Mouse (Mus musculus): ENCODE data around the gene Otub1. TPM values are rescaled to one million over a fixed set of nuclear protein-coding genes. Genes with fewer than 3 reads are reported as not detected.

Otub1 gene
- polyA plus RNA-seq, 1 experiment from 2014 or later: 205 TPM

- Histone ChIP-seq H3K27ac (ENCODE audit: low read depth) (no peak overlapping the region), H3K9me3 (ENCODE audit: control insufficient read depth, low read length) (no peaks in the 10 kb centered on the region), H3K4me1 (replicated peaks; ENCODE audit: control insufficient read depth, insufficient read depth, low read length) (peaks cover 20% of the 10 kb centered on the region), H3K9ac (ENCODE audit: low read length) (no peak overlapping the region), H3K27me3 (replicated peaks; ENCODE audit: control insufficient read depth, insufficient read depth, low read length) (no peaks in the 10 kb centered on the region), H3K36me3 (ENCODE audit: control insufficient read depth, insufficient read depth, low read length) (no peaks in the 10 kb centered on the region), H3K4me2 (ENCODE audit: low read length) (no peak overlapping the region), H3K4me3 (ENCODE audit: low read depth, low read length) (no peak overlapping the region)
- no peak for DNase-seq (ENCODE audit: low spot score)
- 16% methylated on average over 11 of the region's 11 CpGs for WGBS
- ATAC-seq (replicated peaks; ENCODE audit: low FRiP score, low TSS enrichment, low read depth): no peak
These were observed 29.9 kb downstream of the Otub1 start for GRCm38 (mm10) chr19:7176041-7176696.

DNA sequence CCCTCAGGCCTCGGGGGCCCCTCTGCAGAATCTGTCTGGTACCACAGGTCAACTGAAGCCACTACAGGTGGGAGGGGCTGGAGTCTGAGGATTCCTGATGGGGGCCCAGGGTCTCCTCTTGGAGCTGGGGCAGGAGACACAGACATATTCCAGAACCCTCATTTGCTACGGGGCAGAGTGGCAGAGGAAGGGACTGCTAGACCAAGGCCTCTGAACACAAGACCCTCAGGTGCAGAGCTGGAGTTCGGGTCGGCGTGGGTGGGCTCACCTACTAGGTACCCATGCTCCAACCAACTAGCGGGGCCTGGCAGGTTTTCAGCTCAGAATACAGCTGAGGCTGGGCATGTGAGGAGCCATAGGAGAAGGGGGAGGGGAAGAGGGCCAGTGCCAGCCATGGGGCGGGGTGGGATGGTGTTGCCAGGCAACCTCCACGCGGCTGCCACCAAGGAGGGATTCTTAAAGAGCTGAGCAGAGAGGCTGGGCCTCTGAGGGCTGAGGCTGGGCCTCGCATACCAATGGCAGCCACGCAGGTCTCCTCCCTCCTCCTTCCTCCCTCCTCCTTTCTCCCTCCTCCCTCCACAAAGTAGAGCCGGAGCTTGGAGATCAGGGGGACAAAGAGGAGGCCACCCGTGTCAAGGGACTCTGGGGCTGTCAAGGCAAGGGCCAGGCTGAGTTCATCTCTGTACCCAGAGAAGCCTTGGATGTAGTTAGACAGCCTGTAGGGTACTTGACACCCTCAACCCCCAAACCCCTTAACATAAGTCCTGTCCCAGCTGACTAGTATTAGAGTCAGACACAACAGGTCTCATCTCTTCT lies 33.9 kb downstream of the Otub1 start:
- WGBS: 15% methylated on average over 13 of the region's 13 CpGs
- H3K4me3 ChIP-seq (ENCODE audit: low read depth, low read length): no peak overlapping the region
- H3K27me3 ChIP-seq (replicated peaks; ENCODE audit: control insufficient read depth, insufficient read depth, low read length): peaks cover 14% of the 10 kb centered on the region; the same call in 1 of the 2 replicates
- no peak overlapping the region for H3K27ac ChIP-seq (ENCODE audit: low read depth)
- H3K36me3 ChIP-seq (ENCODE audit: control insufficient read depth, insufficient read depth, low read length): no peaks in the 10 kb centered on the region
- H3K9ac ChIP-seq (ENCODE audit: low read length): no peak overlapping the region
- ATAC-seq (replicated peaks; ENCODE audit: low FRiP score, low TSS enrichment, low read depth) (peak; percentile 78), DNase-seq (ENCODE audit: low spot score) (no peak)
- H3K9me3 ChIP-seq (ENCODE audit: control insufficient read depth, low read length): no peaks in the 10 kb centered on the region
- peaks cover 23% of the 10 kb centered on the region for H3K4me1 ChIP-seq (replicated peaks; ENCODE audit: control insufficient read depth, insufficient read depth, low read length)
- H3K4me2 ChIP-seq (ENCODE audit: low read length): no peak overlapping the region

GRCm38 (mm10) chr19:7171447-7171846 lies 34.7 kb downstream of the Otub1 start:
- Histone ChIP-seq H3K4me2 (ENCODE audit: low read length) (no peak overlapping the region), H3K9ac (ENCODE audit: low read length) (no peak overlapping the region), H3K27me3 (replicated peaks; ENCODE audit: control insufficient read depth, insufficient read depth, low read length) (peaks cover 22% of the 10 kb centered on the region), H3K27ac (ENCODE audit: low read depth) (no peak overlapping the region), H3K36me3 (ENCODE audit: control insufficient read depth, insufficient read depth, low read length) (no peaks in the 10 kb centered on the region), H3K4me1 (replicated peaks; ENCODE audit: control insufficient read depth, insufficient read depth, low read length) (peaks cover 23% of the 10 kb centered on the region), H3K9me3 (ENCODE audit: control insufficient read depth, low read length) (no peaks in the 10 kb centered on the region), H3K4me3 (ENCODE audit: low read depth, low read length) (no peak overlapping the region)
- ATAC-seq (replicated peaks; ENCODE audit: low FRiP score, low TSS enrichment, low read depth): no peak
- no peak for DNase-seq (ENCODE audit: low spot score)
- 12% methylated on average over 8 of the region's 8 CpGs for whole genome bisulfite sequencing

GRCm38 (mm10) chr19:7170916-7171315 lies 35.2 kb downstream of the Otub1 start:
- Histone ChIP-seq H3K9me3 (ENCODE audit: control insufficient read depth, low read length) (no peaks in the 10 kb centered on the region), H3K27me3 (replicated peaks; ENCODE audit: control insufficient read depth, insufficient read depth, low read length) (peaks cover 27% of the 10 kb centered on the region), H3K27ac (ENCODE audit: low read depth) (no peak overlapping the region), H3K36me3 (ENCODE audit: control insufficient read depth, insufficient read depth, low read length) (no peaks in the 10 kb centered on the region), H3K4me2 (ENCODE audit: low read length) (no peak overlapping the region), H3K4me3 (ENCODE audit: low read depth, low read length) (no peak overlapping the region), H3K9ac (ENCODE audit: low read length) (no peak overlapping the region), H3K4me1 (replicated peaks; ENCODE audit: control insufficient read depth, insufficient read depth, low read length) (peaks cover 19% of the 10 kb centered on the region)
- DNase-seq (ENCODE audit: low spot score): no peak
- WGBS: 66% methylated on average over 6 of the region's 6 CpGs
- no peak for ATAC-seq (replicated peaks; ENCODE audit: low FRiP score, low TSS enrichment, low read depth)

- Histone ChIP-seq H3K9ac (ENCODE audit: low read length) (no peak overlapping the region), H3K4me3 (ENCODE audit: low read depth, low read length) (no peak overlapping the region), H3K27me3 (replicated peaks; ENCODE audit: control insufficient read depth, insufficient read depth, low read length) (peaks cover 52% of the 10 kb centered on the region), H3K4me1 (replicated peaks; ENCODE audit: control insufficient read depth, insufficient read depth, low read length) (peaks cover 23% of the 10 kb centered on the region), H3K4me2 (ENCODE audit: low read length) (no peak overlapping the region), H3K27ac (ENCODE audit: low read depth) (no peak overlapping the region), H3K9me3 (ENCODE audit: control insufficient read depth, low read length) (no peaks in the 10 kb centered on the region), H3K36me3 (ENCODE audit: control insufficient read depth, insufficient read depth, low read length) (no peaks in the 10 kb centered on the region)
- DNase-seq (ENCODE audit: low spot score): no peak
- 75% methylated on average over 2 of the region's 2 CpGs for WGBS
- no peak for ATAC-seq (replicated peaks; ENCODE audit: low FRiP score, low TSS enrichment, low read depth)
These were observed 37.7 kb downstream of the Otub1 start for GRCm38 (mm10) chr19:7168423-7168822.

DNA sequence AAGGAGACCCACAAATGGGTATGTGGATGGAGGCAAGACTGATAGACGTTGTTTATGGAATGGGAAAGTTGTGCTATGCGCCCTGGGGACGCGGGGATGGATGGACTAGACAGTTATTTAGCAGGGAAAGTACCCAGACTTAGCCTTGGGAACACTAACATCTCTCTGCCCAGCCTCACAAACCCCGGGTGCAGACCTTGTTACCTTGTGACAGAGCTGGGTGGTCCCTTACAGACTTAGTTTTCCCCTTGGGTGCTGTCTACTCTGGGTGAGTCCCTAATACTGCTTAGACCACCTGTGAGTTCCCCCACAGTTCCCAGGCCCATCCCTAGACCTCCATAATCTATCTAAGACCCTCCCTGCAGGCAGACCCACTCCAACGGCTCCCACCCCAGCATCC lies 39.3 kb downstream of the Otub1 start:
- ATAC-seq (replicated peaks; ENCODE audit: low FRiP score, low TSS enrichment, low read depth) (no peak), DNase-seq (ENCODE audit: low spot score) (no peak)
- peaks cover 57% of the 10 kb centered on the region for H3K27me3 ChIP-seq (replicated peaks; ENCODE audit: control insufficient read depth, insufficient read depth, low read length)
- H3K4me1 ChIP-seq (replicated peaks; ENCODE audit: control insufficient read depth, insufficient read depth, low read length): peaks cover 15% of the 10 kb centered on the region
- no peak overlapping the region for H3K4me2 ChIP-seq (ENCODE audit: low read length)
- H3K9me3 ChIP-seq (ENCODE audit: control insufficient read depth, low read length): no peaks in the 10 kb centered on the region
- 8% methylated on average over 6 of the region's 6 CpGs for WGBS
- no peak overlapping the region for H3K27ac ChIP-seq (ENCODE audit: low read depth)
- no peaks in the 10 kb centered on the region for H3K36me3 ChIP-seq (ENCODE audit: control insufficient read depth, insufficient read depth, low read length)
- no peak overlapping the region for H3K9ac ChIP-seq (ENCODE audit: low read length)
- no peak overlapping the region for H3K4me3 ChIP-seq (ENCODE audit: low read depth, low read length)

DNA sequence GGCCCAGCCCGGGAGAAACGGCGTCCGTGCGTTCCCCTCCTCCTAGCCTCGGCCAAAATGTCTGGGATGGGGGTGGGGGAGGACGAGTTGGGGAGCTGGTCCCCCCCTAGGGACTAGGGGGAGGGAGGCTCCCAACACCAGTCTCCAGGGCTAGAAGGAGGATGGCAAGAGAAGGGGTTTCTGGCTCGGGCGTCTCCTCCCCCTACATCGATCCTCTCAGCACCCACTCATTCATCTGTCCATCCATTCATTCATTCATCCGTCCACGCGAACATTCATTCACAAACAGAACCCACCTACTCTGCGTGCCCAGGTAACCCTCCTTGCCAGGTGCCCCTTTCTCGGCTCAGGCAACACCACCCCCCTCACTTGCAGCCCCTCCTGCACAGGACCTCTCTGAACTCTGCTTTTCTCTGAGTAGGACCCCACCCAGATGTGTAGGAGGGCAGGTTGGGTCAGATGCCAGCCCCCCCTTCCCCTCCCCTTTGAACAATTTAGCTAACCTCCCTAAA lies 39.9 kb downstream of the Otub1 start:
- ATAC-seq (replicated peaks; ENCODE audit: low FRiP score, low TSS enrichment, low read depth) (0 out of 2 replicates have a peak, but pooled peaks have one; percentile 6), DNase-seq (ENCODE audit: low spot score) (no peak)
- Histone ChIP-seq H3K9me3 (ENCODE audit: control insufficient read depth, low read length) (no peaks in the 10 kb centered on the region), H3K4me2 (ENCODE audit: low read length) (peak overlapping the region; percentile 99), H3K4me3 (ENCODE audit: low read depth, low read length) (peak overlapping the region; percentile 55), H3K27me3 (replicated peaks; ENCODE audit: control insufficient read depth, insufficient read depth, low read length) (peaks cover 57% of the 10 kb centered on the region), H3K9ac (ENCODE audit: low read length) (peak overlapping the region; percentile 47), H3K27ac (ENCODE audit: low read depth) (no peak overlapping the region), H3K4me1 (replicated peaks; ENCODE audit: control insufficient read depth, insufficient read depth, low read length) (peaks cover 10% of the 10 kb centered on the region), H3K36me3 (ENCODE audit: control insufficient read depth, insufficient read depth, low read length) (no peaks in the 10 kb centered on the region)
- 4% methylated on average over 15 of the region's 15 CpGs for WGBS

- Histone ChIP-seq H3K4me1 (replicated peaks; ENCODE audit: control insufficient read depth, insufficient read depth, low read length) (peaks cover 6% of the 10 kb centered on the region), H3K9me3 (ENCODE audit: control insufficient read depth, low read length) (no peaks in the 10 kb centered on the region), H3K27ac (ENCODE audit: low read depth) (no peak overlapping the region), H3K27me3 (replicated peaks; ENCODE audit: control insufficient read depth, insufficient read depth, low read length) (peaks cover 57% of the 10 kb centered on the region), H3K36me3 (ENCODE audit: control insufficient read depth, insufficient read depth, low read length) (no peaks in the 10 kb centered on the region), H3K4me3 (ENCODE audit: low read depth, low read length) (peak overlapping the region; percentile 55), H3K4me2 (ENCODE audit: low read length) (peak overlapping the region; percentile 99), H3K9ac (ENCODE audit: low read length) (peak overlapping the region; percentile 47)
- ATAC-seq (replicated peaks; ENCODE audit: low FRiP score, low TSS enrichment, low read depth) (peak; percentile 22; the same call in 1 of the 2 replicates), DNase-seq (ENCODE audit: low spot score) (peak; percentile 68)
- under 1% methylated on average over 69 of the region's 105 CpGs for WGBS
These were observed 40.5 kb downstream of the Otub1 start for GRCm38 (mm10) chr19:7165509-7166199.
